Mouse (Mus musculus) neural tube, embryonic 13.5 days (tissue): ENCODE results near the gene Pkd1l2. TPM values are rescaled to one million over a fixed set of nuclear protein-coding genes. Genes with fewer than 3 reads are reported as not detected.

Source experiments
- ATAC-seq: fragments of 200-750 bp; cut with Nextera tagmentation; 2 replicates; pipeline ENCODE4 v1.8.0; 2017; ENCODE audit warnings: low read depth, mild to moderate bottlenecking, moderate TSS enrichment, moderate library complexity
- H3K27ac ChIP-seq: fragments of 300-500 bp; sonication (generic); replicated peaks from 2 replicates; pipeline ENCODE4 v1.5.1; 2015; ENCODE audit warnings: moderate library complexity, mild to moderate bottlenecking, inconsistent platforms
- H3K27me3 ChIP-seq: fragments of 300-500 bp; sonication (generic); 2 replicates; pipeline ENCODE4 v1.6.1; 2015; ENCODE audit warnings: mild to moderate bottlenecking, inconsistent platforms
- H3K36me3 ChIP-seq: fragments of 300-500 bp; sonication (generic); 2 replicates; pipeline ENCODE4 v1.6.1; 2015; ENCODE audit warnings: mild to moderate bottlenecking, inconsistent platforms
- H3K4me1 ChIP-seq: fragments of 300-500 bp; sonication (generic); replicated peaks from 2 replicates; pipeline ENCODE4 v1.6.1; 2015; ENCODE audit warnings: inconsistent platforms
- H3K4me2 ChIP-seq: fragments of 300-500 bp; sonication (generic); 2 replicates; pipeline ENCODE4 v1.6.1; 2015; ENCODE audit warnings: inconsistent platforms, mild to moderate bottlenecking, moderate library complexity
- H3K4me3 ChIP-seq: fragments of 300-500 bp; sonication (generic); 2 replicates; pipeline ENCODE4 v1.5.1; 2015; ENCODE audit warnings: mild to moderate bottlenecking, inconsistent platforms
- H3K9ac ChIP-seq: fragments of 300-500 bp; sonication (generic); 2 replicates; pipeline ENCODE4 v1.6.1; 2015; ENCODE audit warnings: moderate library complexity, mild to moderate bottlenecking, inconsistent platforms
- H3K9me3 ChIP-seq: fragments of 300-500 bp; sonication (generic); 2 replicates; pipeline ENCODE4 v1.6.1; 2016; ENCODE audit warnings: inconsistent platforms
- WGBS: fragments of 180-500 bp; shearing (Covaris S2); methylation state at CpG from one replicate; pipeline ENCODE4 v1.1.7; 2015; 5-methylcytosine and 5-hydroxymethylcytosine counted together
- polyA plus RNA-seq: library from polyadenylated mRNA; unstranded; fragments of >200 nt; fragmentation: Nextera tagmentation; extraction: Ambion mirVana; gene quantifications from 2 replicates; pipeline ENCODE4 v1.2.1, GENCODE M21; 2015

Pkd1l2 gene
- polyA plus RNA-seq, 1 experiment from 2014 or later = not detected

DNA sequence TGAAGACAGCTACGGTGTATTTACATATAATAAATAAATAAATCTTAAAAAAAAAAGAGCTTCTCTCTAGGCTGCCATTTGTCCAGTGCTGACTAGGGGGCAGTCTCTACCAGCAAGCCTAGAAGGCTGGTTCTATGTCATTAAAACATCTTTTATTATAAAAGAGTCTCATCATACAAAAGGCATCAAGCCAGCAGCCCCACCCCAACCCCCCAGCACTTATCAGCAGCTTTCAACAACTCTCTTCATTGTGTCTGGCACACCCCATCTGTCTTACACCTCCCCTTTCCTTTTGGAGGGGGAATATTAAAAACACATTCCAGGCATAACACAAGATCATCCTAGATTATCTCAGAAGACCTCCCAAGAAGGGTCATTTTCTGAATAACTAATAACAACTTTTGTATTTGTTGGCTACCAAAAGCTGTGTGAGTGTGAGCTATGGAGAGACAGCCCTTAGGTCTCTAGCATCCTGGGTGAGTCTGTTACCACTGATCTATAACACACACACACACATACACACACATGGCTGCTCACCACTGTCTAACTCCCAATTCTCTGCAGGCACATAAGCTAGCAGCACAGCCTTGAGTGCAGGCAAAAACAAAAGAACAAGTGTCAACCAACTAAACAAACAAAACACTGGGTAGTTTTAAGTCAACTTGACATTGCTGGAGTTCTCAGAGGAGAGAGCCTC is 59.8 kb downstream of the Pkd1l2 start:
- WGBS = 83% methylated on average over 1 of the region's 1 CpGs
- ATAC-seq = no peak
- H3K4me2 ChIP-seq = no peak overlapping the region
- no peaks in the 10 kb centered on the region for H3K36me3 ChIP-seq
- H3K4me3 ChIP-seq = no peak overlapping the region
- H3K9me3 ChIP-seq = no peaks in the 10 kb centered on the region
- no peaks in the 10 kb centered on the region for H3K4me1 ChIP-seq
- H3K9ac ChIP-seq = no peak overlapping the region
- H3K27ac ChIP-seq = no peak overlapping the region
- no peaks in the 10 kb centered on the region for H3K27me3 ChIP-seq

DNA sequence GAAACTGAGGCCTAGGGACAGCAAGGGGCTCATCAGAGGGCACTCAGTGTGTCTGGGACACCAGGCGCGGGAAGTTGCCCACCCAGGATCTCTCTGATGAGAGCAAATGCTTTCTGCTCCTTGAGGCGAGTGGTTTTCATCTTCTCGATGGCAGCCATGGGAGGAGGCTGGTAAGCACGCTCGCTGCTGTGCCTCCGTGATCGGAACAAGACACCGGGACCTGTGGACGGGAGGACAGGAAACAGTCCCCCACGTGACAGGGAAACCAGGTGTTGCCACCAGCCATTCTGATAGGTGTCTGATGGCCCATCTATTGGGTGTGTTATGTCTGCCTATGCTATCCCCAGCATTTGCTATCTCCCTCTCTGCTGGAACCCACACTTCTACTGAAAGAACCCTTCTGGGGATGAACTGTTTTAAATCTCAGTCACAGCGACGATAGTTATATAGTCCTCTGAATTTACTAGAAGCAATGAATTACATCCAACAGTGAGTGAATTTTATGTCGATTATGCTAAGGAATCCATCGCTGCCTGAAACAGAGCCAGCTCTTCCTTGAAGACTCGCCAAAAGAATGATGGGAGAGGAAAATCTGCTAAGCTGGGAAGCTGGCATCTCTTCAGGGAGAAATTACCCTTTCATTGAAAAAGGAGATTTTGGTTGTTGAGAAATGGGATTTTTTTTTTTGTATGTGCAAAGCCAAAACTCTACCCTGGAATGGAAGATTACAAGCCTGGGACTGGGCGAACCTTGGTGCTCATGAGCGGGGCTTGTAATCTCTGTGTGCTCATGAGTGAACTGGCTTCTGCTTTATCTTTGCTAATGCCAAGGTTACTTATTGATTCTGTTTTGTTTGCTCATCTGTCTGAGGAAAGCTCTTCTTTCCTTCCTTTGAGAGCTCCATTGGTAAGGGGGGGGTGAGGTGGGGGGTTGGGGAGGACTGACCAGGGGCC is 62.6 kb downstream of the Pkd1l2 start:
- H3K27me3 ChIP-seq = no peaks in the 10 kb centered on the region
- no peak overlapping the region for H3K27ac ChIP-seq
- 85% methylated on average over 18 of the region's 18 CpGs for WGBS

DNA sequence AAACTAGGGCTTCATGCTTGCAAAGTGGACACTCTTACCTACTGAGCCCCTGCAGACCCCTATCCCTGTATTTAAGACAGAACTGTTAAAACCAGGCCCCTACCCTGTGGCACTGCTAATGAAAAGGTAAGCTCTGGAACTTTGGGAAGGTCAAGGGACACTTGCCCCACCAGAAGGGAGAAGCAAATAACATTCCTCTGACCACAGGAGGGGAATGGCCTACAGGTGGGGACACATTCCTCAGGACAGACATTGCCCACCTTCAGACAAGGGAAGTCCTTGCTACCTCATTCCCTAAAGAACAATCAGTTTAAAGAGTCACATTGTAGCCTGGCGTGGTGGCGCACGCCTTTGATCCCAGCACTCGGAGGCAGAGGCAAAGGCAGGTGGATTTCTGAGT is 64.4 kb downstream of the Pkd1l2 start:
- Histone ChIP-seq H3K9ac (no peak overlapping the region), H3K4me1 (no peaks in the 10 kb centered on the region), H3K36me3 (no peaks in the 10 kb centered on the region), H3K27me3 (no peaks in the 10 kb centered on the region), H3K4me2 (no peak overlapping the region), H3K27ac (no peak overlapping the region), H3K9me3 (no peaks in the 10 kb centered on the region), H3K4me3 (no peak overlapping the region)
- 90% methylated on average over 4 of the region's 4 CpGs for WGBS
- no peak for ATAC-seq

More for the DNA sequence above, 62.6 kb downstream of the Pkd1l2 start:
- no peaks in the 10 kb centered on the region for H3K9me3 ChIP-seq
- H3K4me3 ChIP-seq = no peak overlapping the region
- no peak overlapping the region for H3K9ac ChIP-seq
- ATAC-seq = no peak
- H3K4me1 ChIP-seq = no peaks in the 10 kb centered on the region
- no peaks in the 10 kb centered on the region for H3K36me3 ChIP-seq
- H3K4me2 ChIP-seq = no peak overlapping the region

DNA sequence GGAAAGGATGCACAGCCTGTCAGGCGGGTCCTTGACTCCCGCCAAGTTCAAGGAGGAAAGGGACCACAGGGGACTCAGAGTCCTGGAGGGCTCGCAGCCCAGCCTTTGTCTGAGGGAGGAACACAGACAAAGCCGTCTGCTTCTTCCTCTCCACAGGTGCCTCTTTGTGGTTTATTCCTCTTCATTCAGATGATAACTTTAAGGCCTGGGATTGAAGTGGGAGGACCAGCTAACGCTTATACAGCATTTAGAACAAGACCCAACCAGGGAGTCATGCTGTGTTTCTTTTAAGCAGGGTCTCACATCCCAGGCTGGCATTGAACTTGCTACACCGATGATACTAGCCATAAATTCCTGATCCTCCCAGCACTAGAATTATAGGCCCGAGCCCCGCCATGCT is 65.2 kb downstream of the Pkd1l2 start:
- H3K27ac ChIP-seq = no peak overlapping the region
- H3K4me2 ChIP-seq = no peak overlapping the region
- no peak for ATAC-seq
- no peaks in the 10 kb centered on the region for H3K4me1 ChIP-seq
- H3K27me3 ChIP-seq = no peaks in the 10 kb centered on the region
- H3K4me3 ChIP-seq = no peak overlapping the region
- no peaks in the 10 kb centered on the region for H3K36me3 ChIP-seq
- whole genome bisulfite sequencing = 23% methylated on average over 8 of the region's 8 CpGs
- H3K9me3 ChIP-seq = no peaks in the 10 kb centered on the region
- H3K9ac ChIP-seq = no peak overlapping the region

DNA sequence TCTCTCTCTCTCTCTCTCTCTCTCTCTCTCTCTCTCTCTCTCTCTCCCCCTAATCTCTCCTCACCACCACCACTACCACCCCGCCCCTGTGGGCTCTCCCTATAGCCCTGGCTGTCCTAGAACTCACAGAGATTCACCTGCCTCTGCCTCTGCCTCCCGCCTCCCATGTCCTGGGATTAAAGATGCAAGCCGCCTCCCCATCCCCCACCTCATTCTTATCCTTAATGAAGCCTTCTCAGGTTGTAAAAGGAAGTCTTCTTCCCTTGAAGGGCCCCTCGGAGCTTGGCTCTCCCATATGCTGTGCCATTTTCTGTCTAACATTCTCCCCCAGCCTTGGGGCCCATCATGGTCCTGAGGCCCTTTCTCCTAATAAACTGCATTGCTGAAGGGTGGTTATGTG is 66.6 kb downstream of the Pkd1l2 start:
- Histone ChIP-seq H3K9me3 (no peaks in the 10 kb centered on the region), H3K4me2 (no peak overlapping the region), H3K36me3 (no peaks in the 10 kb centered on the region), H3K4me1 (no peaks in the 10 kb centered on the region), H3K27ac (no peak overlapping the region), H3K27me3 (no peaks in the 10 kb centered on the region), H3K9ac (no peak overlapping the region), H3K4me3 (no peak overlapping the region)
- 60% methylated on average over 4 of the region's 4 CpGs for WGBS
- ATAC-seq = no peak

DNA sequence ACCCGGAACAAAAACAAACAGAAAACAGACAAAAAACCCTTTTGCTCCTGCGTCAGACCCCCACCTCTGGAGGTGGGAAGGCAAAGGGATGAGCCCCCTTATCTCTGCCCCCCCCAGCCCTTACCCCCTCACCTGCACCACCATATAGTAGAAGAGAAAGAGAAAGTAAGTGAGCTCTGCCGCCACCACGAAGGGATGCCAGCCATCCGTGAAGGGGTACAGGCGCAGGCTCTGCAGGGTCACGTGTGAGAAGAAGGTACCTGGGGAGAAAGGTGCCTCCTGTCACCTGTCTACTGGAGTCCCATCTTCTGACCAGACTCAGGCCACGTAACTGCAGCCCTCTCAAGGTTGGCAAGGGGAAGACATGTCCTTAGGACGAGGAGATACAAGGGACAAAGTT is 70.9 kb downstream of the Pkd1l2 start:
- no peaks in the 10 kb centered on the region for H3K4me1 ChIP-seq
- ATAC-seq = no peak
- no peaks in the 10 kb centered on the region for H3K9me3 ChIP-seq
- H3K4me2 ChIP-seq = no peak overlapping the region
- H3K9ac ChIP-seq = no peak overlapping the region
- H3K27ac ChIP-seq = no peak overlapping the region
- no peak overlapping the region for H3K4me3 ChIP-seq
- no peaks in the 10 kb centered on the region for H3K27me3 ChIP-seq
- WGBS = 87% methylated on average over 9 of the region's 9 CpGs
- H3K36me3 ChIP-seq = no peaks in the 10 kb centered on the region

DNA sequence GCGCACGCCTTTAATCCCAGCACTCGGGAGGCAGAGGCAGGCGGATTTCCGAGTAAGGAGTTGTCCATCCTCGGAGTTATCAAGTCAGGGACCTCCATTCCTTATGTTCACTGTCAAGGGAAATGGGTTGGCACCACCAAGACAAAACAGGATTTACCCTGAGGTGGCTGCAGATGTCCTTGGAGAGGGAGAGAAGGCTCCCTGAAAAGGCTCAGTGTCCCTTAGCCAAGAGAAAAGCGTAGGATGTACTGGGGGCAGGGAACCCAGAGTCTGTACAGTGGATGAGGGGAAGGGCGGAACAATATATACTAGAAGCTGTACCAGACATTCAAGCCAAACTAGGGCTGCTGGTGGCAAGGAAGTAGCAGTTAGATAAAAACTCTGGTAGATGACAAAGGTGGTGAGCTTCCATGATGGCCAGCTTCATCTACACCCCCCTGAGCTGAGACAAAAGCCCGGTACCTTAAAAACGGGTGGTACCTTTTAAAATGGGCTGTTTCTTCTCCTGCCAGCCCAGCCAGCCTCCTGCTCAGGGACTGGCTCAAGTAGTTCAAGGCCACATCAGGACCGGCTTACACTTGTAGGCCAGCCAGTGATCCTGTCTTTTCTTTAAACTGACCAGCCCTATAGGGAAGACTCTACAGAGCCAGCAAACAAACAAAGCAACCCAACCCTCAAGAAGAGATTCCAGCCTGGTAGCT is 88.1 kb downstream of the Pkd1l2 start:
- Histone ChIP-seq H3K4me3 (peak overlapping the region; percentile 73), H3K4me2 (peak overlapping the region; percentile 94), H3K4me1 (peaks cover 18% of the 10 kb centered on the region), H3K36me3 (no peaks in the 10 kb centered on the region), H3K27ac (0 out of 2 replicates have a peak overlapping the region, but pooled peaks have one; percentile 34), H3K9ac (peak overlapping the region; percentile 56; the same call in 1 of the 2 replicates), H3K9me3 (no peaks in the 10 kb centered on the region), H3K27me3 (no peaks in the 10 kb centered on the region)
- ATAC-seq = no peak
- 63% methylated on average over 11 of the region's 11 CpGs for WGBS

DNA sequence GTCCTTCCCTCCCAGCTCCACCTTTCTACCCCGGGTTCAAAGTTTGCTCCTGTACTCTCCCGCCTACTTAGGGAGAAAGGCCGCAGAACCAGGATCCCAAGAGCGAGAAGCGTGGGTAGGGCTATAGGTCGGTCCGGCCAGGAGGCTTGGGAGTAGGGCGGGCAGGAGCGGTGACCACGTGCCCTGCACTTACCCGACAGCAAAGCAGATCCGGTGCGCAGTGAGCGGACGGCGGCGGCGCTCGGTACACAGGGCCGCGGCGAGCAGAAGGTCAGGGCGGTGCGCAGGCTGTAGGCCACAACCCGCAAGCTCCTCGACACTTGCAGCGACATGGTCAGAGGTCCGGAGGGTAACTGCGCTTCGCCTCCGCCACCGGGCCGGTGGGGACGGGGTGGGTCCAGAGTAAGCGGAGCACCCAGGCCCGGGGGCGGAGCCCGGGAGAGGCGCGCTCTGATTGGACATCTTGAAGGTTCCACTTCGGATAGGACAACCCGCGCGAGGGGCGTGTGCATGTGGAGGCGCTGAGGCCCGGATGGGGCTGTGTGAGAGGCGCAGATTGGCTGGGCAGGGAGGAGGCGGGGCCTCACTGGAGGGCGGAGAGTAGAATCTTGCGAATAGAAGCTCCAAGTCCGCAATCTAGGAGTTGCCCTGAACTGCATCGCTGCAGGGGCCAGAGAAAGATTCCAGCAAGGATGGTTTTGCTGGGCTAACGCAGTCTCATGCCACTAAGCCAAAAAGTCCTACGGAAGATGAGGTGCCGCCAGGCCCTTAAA is 89.0 kb downstream of the Pkd1l2 start, which contains the start of gene Gcsh:
Gene Gcsh, minus strand, starts transcription at position 443 of the 773 bp plus-strand sequence.
- Histone ChIP-seq H3K36me3 (no peaks in the 10 kb centered on the region), H3K4me2 (peak within 1 kb of the TSS; percentile 94), H3K9ac (peak within 1 kb of the TSS; percentile 75), H3K4me1 (peaks cover 18% of the 10 kb centered on the region), H3K27me3 (no peaks in the 10 kb centered on the region), H3K4me3 (peak within 1 kb of the TSS; percentile 73), H3K27ac (peak within 1 kb of the TSS; percentile 42; the same call in 1 of the 2 replicates), H3K9me3 (no peaks in the 10 kb centered on the region)
- WGBS = under 1% methylated on average over 56 of the region's 56 CpGs
- peak; percentile 100 for ATAC-seq

DNA sequence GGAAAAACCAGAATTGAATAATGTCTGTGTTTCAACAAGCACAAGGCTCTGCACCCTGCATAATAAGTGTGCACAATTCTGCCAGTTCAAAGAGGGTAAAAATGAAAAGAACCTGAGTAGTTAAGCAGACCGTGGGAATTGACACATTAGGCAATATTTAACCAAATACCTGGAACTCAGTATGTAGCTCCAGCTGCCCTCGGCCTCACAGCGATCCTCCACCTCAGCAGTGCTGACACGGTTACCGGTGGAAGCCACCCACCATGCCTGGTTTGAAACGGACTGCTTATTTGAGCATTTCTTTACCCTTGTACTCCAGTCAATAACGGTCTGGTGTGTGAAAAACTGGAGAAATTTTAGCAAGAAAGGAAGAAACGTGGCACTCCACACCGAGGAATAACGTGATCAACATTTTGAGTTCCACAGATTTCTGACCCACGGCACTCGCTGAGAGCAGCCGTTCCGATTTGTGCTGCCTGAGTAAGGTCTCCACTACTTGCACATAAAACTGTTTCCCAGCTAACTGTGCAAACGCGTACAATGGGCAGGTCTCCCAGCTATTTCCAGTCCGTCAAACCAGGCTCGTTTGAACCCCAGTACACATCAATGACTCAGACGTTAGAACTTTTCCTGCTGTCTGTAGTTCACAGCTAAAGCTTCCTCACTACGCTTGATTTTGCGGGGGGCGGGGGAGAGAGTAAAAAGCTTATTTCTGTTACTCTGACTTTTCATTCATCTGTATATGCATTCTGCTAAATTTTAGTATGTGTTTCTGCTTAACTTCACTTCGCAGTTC is 89.9 kb downstream of the Pkd1l2 start:
- Histone ChIP-seq H3K9me3 (no peaks in the 10 kb centered on the region), H3K27me3 (no peaks in the 10 kb centered on the region), H3K36me3 (0 out of 2 replicates have a peak, but pooled peaks cover 2% of the 10 kb centered on the region), H3K4me3 (peak overlapping the region; percentile 73), H3K4me1 (peaks cover 18% of the 10 kb centered on the region), H3K27ac (no peak overlapping the region), H3K4me2 (peak overlapping the region; percentile 94), H3K9ac (peak overlapping the region; percentile 75)
- ATAC-seq = no peak
- 10% methylated on average over 23 of the region's 23 CpGs for WGBS

DNA sequence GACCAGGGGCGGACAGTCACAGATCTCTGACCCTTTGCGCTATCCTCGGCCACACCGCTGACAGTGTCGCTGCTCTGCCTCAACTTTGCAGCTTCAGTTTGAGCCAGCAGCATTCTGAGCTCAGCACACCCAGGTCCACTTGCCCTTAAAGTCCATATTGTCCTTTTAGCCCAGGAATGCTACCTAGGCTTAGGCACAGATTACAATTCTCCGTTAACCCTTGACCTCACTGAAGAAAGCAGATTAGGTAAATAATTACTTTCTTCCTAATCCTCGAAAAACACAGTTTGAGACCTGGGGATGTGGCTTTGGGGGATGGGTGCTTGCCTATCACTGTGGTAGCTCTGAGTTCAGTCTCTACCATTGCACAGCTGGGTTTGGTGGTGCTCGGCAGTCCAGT is 91.0 kb downstream of the Pkd1l2 start:
- H3K36me3 ChIP-seq = 0 out of 2 replicates have a peak, but pooled peaks cover 9% of the 10 kb centered on the region
- H3K4me1 ChIP-seq = peaks cover 18% of the 10 kb centered on the region
- H3K27ac ChIP-seq = no peak overlapping the region
- WGBS = 94% methylated on average over 8 of the region's 8 CpGs
- H3K9me3 ChIP-seq = no peaks in the 10 kb centered on the region
- no peaks in the 10 kb centered on the region for H3K27me3 ChIP-seq
- no peak overlapping the region for H3K9ac ChIP-seq
- no peak overlapping the region for H3K4me2 ChIP-seq
- ATAC-seq = no peak
- H3K4me3 ChIP-seq = no peak overlapping the region

DNA sequence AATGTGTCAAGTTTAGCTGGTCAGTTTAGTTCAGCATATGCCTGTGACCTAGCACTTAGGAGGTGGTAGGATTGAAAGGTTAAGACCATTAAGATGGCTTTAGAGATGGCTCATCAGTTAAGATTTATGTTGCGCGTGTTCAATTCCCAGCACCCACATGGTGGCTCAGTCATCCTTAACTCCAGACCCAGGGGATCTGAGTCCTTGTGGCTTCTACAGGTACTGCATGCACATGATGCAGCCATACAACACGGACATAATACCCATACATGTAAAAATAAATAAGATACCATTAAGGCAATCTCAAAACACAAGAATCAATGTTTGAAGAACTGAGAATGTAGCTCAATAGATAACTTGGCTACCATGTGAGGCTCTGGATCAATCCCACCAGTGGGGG is 92.4 kb downstream of the Pkd1l2 start:
- Histone ChIP-seq H3K4me3 (no peak overlapping the region), H3K4me2 (no peak overlapping the region), H3K9me3 (no peaks in the 10 kb centered on the region), H3K36me3 (peaks cover 13% of the 10 kb centered on the region; the same call in 1 of the 2 replicates), H3K27me3 (no peaks in the 10 kb centered on the region), H3K4me1 (peaks cover 18% of the 10 kb centered on the region), H3K27ac (no peak overlapping the region), H3K9ac (no peak overlapping the region)
- 93% methylated on average over 3 of the region's 3 CpGs for WGBS
- ATAC-seq = no peak
